Mouse (Mus musculus) thymus, adult 2 months (tissue): ENCODE data around the gene Rem2. TPM values are rescaled to one million over a fixed set of nuclear protein-coding genes. Genes with fewer than 3 reads are reported as not detected.
A peak's percentile ranks its signal among the peaks of the same experiment; 100 is the strongest.

Source experiments
- DNase-seq: peaks from one replicate; pipeline ENCODE4 v3.0.0; 2021
- H3K27ac ChIP-seq: fragments of 200-500 bp; 2 replicates; pipeline ENCODE4 v1.5.1; 2012; ENCODE audit warnings: low read length, control low read depth; ENCODE audit not compliant: control insufficient read depth, insufficient read depth
- H3K27me3 ChIP-seq: fragments of 200-500 bp; 2 replicates; pipeline ENCODE4 v1.6.1; 2012; ENCODE audit warnings: mild to moderate bottlenecking, low read length, moderate library complexity, mixed read lengths; ENCODE audit not compliant: control insufficient read depth, insufficient read depth
- H3K36me3 ChIP-seq: fragments of 200-500 bp; 2 replicates; pipeline ENCODE4 v1.6.1; 2012; ENCODE audit warnings: mild to moderate bottlenecking, low read length, moderate library complexity; ENCODE audit not compliant: control insufficient read depth, insufficient read depth
- H3K4me1 ChIP-seq: fragments of 200-500 bp; replicated peaks from 2 replicates; pipeline ENCODE4 v1.6.1; 2012; ENCODE audit warnings: low read length; ENCODE audit not compliant: control insufficient read depth, insufficient read depth
- H3K4me3 ChIP-seq: fragments of 200-500 bp; 2 replicates; pipeline ENCODE4 v1.5.1; 2012; ENCODE audit warnings: mild to moderate bottlenecking, low read length, control low read depth, moderate library complexity; ENCODE audit not compliant: control insufficient read depth, insufficient read depth
- CTCF ChIP-seq: fragments of 200-500 bp; IDR thresholded peaks from 2 replicates; pipeline ENCODE4 v1.5.1; 2012; ENCODE audit warnings: mild to moderate bottlenecking, control low read depth, low read length, moderate library complexity, borderline replicate concordance; ENCODE audit not compliant: control insufficient read depth, poor library complexity, insufficient read depth; ENCODE audit errors: extremely low read depth
- POLR2A ChIP-seq: fragments of 200-500 bp; IDR thresholded peaks from 2 replicates; pipeline ENCODE4 v1.6.1; 2012; ENCODE audit warnings: mild to moderate bottlenecking, low read length, control low read depth, moderate library complexity; ENCODE audit not compliant: control insufficient read depth, poor library complexity, insufficient read depth; ENCODE audit errors: extremely low read depth
- WGBS: fragments of 180-500 bp; shearing (Covaris S2); methylation state at CpG from one replicate; pipeline ENCODE4 v1.1.7; 2018; 5-methylcytosine and 5-hydroxymethylcytosine counted together
- polyA plus RNA-seq: library from polyadenylated mRNA; depleted of rRNA; stranded (reverse); fragments of >200 nt; gene quantifications from 2 replicates; pipeline ENCODE4 v1.2.3, GENCODE M21; 2012

Rem2 gene
- polyA plus RNA-seq, 1 experiment = 1.00 TPM

DNA sequence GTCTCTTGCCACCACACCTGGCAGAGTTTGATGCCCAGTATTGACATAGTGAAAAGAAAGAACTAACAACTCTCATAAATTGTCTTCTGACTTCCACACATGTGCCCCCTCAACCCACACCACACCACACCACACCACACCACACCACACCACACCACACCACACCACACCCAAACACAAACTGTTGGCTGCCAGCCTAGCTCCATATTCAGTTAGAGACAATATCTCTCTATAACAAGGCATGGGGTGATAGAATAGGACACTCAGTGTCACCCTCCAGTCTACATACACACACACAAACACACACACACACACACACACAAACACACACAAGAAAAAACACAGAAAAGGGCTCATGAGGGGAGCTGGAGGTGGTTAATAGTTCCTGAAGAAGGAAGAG is 12.4 kb downstream of the Rem2 start:
- H3K27me3 ChIP-seq = no peaks in the 10 kb centered on the region
- no peak overlapping the region for H3K4me3 ChIP-seq
- no peak for DNase-seq
- H3K4me1 ChIP-seq = peaks cover 3% of the 10 kb centered on the region
- TF ChIP-seq CTCF = no peak
- TF ChIP-seq POLR2A = no peak
- no peak overlapping the region for H3K27ac ChIP-seq
- no peaks in the 10 kb centered on the region for H3K36me3 ChIP-seq

DNA sequence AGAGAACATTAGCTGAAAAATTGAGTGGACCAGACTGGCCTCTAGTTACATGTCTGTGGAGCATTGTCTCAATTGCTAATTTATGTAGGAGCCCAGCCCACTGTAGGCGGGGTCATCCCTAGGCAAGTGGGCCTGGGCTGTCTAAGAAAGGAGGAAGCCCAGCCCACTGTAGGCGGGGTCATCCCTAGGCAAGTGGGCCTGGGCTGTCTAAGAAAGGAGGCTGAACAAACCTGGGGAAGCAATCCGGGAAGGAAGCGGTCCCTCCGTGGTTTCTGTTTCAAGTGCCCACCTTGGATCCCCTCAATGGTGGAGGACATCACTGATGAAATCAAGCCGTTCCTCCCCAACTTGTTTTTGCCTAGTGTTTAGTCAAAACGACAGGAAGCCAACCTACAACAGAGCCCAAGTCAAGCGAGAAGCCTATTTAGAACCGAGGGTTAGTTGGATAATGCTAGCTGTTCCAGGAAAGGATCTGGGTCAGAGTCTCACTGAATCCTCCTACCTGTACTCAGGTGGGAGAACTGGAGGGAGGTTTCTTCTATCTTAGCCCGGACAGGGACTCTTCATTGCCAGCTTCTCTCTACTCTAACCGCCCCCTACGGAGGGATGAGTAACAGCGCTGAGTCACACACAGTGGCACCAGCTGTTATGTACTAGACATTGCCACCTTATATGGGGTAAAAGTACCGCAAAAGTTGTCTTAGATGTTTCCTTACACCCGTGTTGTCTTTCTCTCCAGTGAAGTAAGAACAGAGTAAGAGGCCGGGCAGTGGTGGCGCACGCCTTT is 16.6 kb downstream of the Rem2 start:
- DNase-seq = peak; percentile 23
- Histone ChIP-seq H3K27me3 (no peaks in the 10 kb centered on the region), H3K27ac (peak overlapping the region; percentile 28), H3K36me3 (no peaks in the 10 kb centered on the region), H3K4me1 (peaks cover 3% of the 10 kb centered on the region), H3K4me3 (no peak overlapping the region)
- 62% methylated on average over 18 of the region's 18 CpGs for WGBS
- TF ChIP-seq CTCF (no peak), POLR2A (no peak)

DNA sequence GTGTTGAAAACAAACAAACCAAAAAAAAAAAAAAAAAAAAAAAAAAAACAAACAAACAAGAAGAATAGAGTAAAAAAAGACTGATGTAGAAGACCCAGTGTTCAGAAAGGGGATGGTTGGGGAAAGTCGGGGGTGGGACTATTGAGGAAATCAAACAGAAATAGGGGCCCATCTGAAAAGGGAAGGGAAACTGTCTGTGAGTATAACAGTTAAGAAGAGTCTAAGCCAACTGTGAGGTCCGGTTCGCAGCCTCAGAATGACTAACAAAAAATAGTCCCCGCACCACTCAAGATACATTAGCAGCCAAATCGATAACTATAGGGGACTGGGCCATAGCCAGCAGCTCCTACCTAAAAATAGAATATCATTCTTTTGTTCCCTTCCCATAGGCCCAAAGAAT is 17.3 kb downstream of the Rem2 start:
- no peak for DNase-seq
- H3K27me3 ChIP-seq = no peaks in the 10 kb centered on the region
- 73% methylated on average over 5 of the region's 5 CpGs for WGBS
- H3K4me3 ChIP-seq = no peak overlapping the region
- H3K27ac ChIP-seq = no peak overlapping the region
- H3K4me1 ChIP-seq = peaks cover 3% of the 10 kb centered on the region
- TF ChIP-seq CTCF (no peak), POLR2A (no peak)
- no peaks in the 10 kb centered on the region for H3K36me3 ChIP-seq

DNA sequence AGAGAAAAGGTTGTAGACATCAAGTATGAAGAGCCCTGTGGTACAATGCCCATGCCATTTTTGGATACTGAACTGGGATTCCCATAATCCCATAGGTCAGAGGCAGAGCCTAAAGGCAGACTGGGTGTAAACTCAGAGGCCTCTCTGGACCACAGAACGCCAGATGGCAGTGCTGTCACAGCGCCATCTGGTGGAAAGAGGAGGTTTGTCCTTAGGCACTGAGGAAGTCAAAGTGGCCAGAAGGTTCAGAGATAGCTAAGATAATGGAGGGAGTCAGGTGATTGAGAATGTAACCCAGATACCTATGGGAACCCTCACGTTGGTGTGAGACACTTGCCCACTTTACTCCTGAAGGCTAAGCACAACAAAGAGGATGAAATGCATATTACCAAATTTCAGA is 18.3 kb downstream of the Rem2 start:
- TF ChIP-seq POLR2A (no peak), CTCF (peak; percentile 54; the same call in 1 of the 2 replicates)
- Histone ChIP-seq H3K4me1 (peaks cover 5% of the 10 kb centered on the region), H3K27ac (no peak overlapping the region), H3K36me3 (no peaks in the 10 kb centered on the region), H3K27me3 (no peaks in the 10 kb centered on the region), H3K4me3 (no peak overlapping the region)
- DNase-seq = peak; percentile 71
- 1% methylated on average over 3 of the region's 3 CpGs for WGBS

DNA sequence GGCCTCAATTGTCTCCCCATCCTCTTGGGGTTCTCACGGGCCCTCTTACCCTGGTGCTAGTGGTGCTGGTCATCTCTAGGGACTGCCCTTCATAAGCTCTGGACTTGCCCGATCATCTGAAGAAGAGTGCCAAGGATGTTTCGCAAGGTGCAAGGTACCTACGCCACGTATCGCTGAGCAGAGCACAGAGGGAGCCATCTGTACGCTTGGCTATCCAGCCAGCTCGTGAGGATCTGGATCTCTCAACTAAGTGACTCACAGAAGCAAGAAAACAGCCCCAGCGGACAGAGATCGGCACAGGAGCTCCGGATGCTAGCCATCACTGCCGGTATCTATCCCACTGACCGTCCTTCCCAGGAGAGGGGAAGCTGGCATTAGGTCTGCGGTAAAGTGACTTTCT is 20.8 kb downstream of the Rem2 start:
- H3K4me3 ChIP-seq = no peak overlapping the region
- TF ChIP-seq POLR2A (no peak), CTCF (no peak)
- H3K4me1 ChIP-seq = peaks cover 10% of the 10 kb centered on the region
- H3K27me3 ChIP-seq = no peaks in the 10 kb centered on the region
- no peak for DNase-seq
- H3K36me3 ChIP-seq = no peaks in the 10 kb centered on the region
- H3K27ac ChIP-seq = no peak overlapping the region
- 94% methylated on average over 14 of the region's 14 CpGs for WGBS

DNA sequence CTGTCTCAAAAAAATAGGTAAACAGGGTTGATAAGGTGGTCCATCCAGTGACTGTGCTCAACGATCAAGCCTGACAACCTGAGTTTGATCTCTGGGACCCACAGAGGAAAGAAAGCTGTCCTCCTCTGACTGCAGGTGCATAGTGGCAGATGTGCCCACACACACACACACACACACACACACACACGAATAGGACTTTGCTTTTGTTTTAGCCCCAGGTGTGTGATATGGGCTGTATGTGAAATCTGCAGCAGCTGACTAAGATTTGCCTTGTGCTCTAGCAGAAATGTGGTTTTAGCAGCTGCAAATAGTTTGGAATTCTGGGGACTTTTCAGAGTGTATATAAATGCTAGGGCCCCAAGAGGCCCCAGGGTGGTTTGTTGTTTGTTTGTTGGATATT is 23.4 kb downstream of the Rem2 start:
- 5% methylated on average over 2 of the region's 2 CpGs for WGBS
- H3K4me1 ChIP-seq = peaks cover 7% of the 10 kb centered on the region
- H3K27me3 ChIP-seq = no peaks in the 10 kb centered on the region
- TF ChIP-seq CTCF = no peak
- no peak for TF ChIP-seq POLR2A
- no peaks in the 10 kb centered on the region for H3K36me3 ChIP-seq
- no peak overlapping the region for H3K4me3 ChIP-seq
- DNase-seq = peak; percentile 59
- peak overlapping the region; percentile 56 for H3K27ac ChIP-seq
